In the genomic region with DNA sequence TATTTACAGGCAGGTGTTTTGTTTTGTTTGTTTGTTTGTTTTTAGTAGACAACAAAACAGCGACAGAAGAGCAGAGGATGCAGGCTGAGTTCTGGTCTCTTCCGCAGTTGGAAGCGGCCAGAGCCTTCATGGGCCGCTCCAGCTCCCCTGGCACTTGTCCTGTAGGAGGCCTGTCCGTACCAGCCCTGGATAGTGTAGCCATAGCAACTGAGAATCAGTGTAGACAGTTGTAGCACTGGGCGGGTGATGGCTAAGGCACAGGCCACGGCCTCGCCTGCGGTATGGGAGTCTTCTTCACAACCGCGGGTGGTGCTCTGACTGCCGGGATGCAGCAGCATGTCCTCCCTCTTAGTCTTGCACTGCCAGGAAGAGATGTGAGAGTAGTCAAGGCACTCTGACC, we compare ENCODE assay signal across 16 mouse cellular contexts. TPM values are rescaled to one million over a fixed set of nuclear protein-coding genes. Genes with fewer than 3 reads are reported as not detected.
DNase-seq lines count a peak whose midpoint lies in the region; ATAC-seq and TF ChIP-seq lines count a peak whose summit lies in the region.
"Had no signal": no experiment of that assay in that cellular context is flagged by ENCODE, and none has a peak within 500 bp of the region (broad histone marks: within the 10 kb centered on the region; RNA-seq: fewer than 3 reads in every experiment).

No protein-coding gene starts in this region.

- no peak for DNase-seq in forebrain, postnatal 0 days
- DNase-seq in limb, embryonic 10.5 days (ENCODE audit: low spot score), result no peak
- peak; percentile 40 for DNase-seq in heart, postnatal 4 days
- DNase-seq: gastrocnemius, postnatal 36 days; kidney, adult 18-20 months; kidney, postnatal 4 days; liver had no signal

- TF ChIP-seq CTCF in forebrain, postnatal 0 days (IDR thresholded peaks at IDR 0.05; ENCODE audit: low read depth), result no peak

- H3K4me1 ChIP-seq in forebrain, postnatal 0 days (ENCODE audit: insufficient read depth), result no peaks in the 10 kb centered on the region
- 0 out of 2 replicates have a peak, but pooled peaks cover 2% of the 10 kb centered on the region for H3K4me1 ChIP-seq in forebrain, embryonic 16.5 days (replicated peaks; ENCODE audit: control insufficient read depth, insufficient read depth, low read length)
- peaks cover 25% of the 10 kb centered on the region for H3K4me1 ChIP-seq in heart, embryonic 15.5 days (replicated peaks)
- peaks cover 25% of the 10 kb centered on the region for H3K4me1 ChIP-seq in heart, embryonic 12.5 days (replicated peaks)
- H3K4me1 ChIP-seq in limb, embryonic 15.5 days, result peaks cover 12% of the 10 kb centered on the region
- peaks cover 7% of the 10 kb centered on the region for H3K4me1 ChIP-seq in limb, embryonic 10.5 days

- H3K4me3 ChIP-seq in forebrain, postnatal 0 days (ENCODE audit: low read depth, low read length), result no peak overlapping the region
- no peak overlapping the region for H3K4me3 ChIP-seq in forebrain, embryonic 16.5 days (replicated peaks; ENCODE audit: low read length)
- no peak overlapping the region for H3K4me3 ChIP-seq in heart, embryonic 15.5 days
- H3K4me3 ChIP-seq in heart, embryonic 12.5 days, result no peak overlapping the region
- no peak overlapping the region for H3K4me3 ChIP-seq in limb, embryonic 15.5 days
- no peak overlapping the region for H3K4me3 ChIP-seq in limb, embryonic 10.5 days
- H3K4me3 ChIP-seq: forebrain, embryonic 10.5 days; left cerebral cortex, adult 2 months; liver, embryonic 15.5 days had no signal

- no peaks in the 10 kb centered on the region for H3K9me3 ChIP-seq in forebrain, postnatal 0 days (ENCODE audit: low read length)
- no peaks in the 10 kb centered on the region for H3K9me3 ChIP-seq in forebrain, embryonic 16.5 days (ENCODE audit: control insufficient read depth, low read length)
- no peaks in the 10 kb centered on the region for H3K9me3 ChIP-seq in heart, embryonic 15.5 days (replicated peaks)
- no peaks in the 10 kb centered on the region for H3K9me3 ChIP-seq in heart, embryonic 12.5 days (replicated peaks)
- H3K9me3 ChIP-seq in limb, embryonic 15.5 days, result no peaks in the 10 kb centered on the region
- H3K9me3 ChIP-seq in limb, embryonic 10.5 days (replicated peaks), result no peaks in the 10 kb centered on the region
- H3K9me3 ChIP-seq: forebrain, embryonic 10.5 days; liver, embryonic 15.5 days had no signal

- no peak overlapping the region for H3K27ac ChIP-seq in forebrain, postnatal 0 days (ENCODE audit: low read depth, low read length)
- no peak overlapping the region for H3K27ac ChIP-seq in forebrain, embryonic 16.5 days (ENCODE audit: low read length)
- peak overlapping the region; percentile 64 for H3K27ac ChIP-seq in heart, embryonic 15.5 days
- no peak overlapping the region for H3K27ac ChIP-seq in heart, embryonic 12.5 days (ENCODE audit: poor library complexity, severe bottlenecking)
- no peak overlapping the region for H3K27ac ChIP-seq in limb, embryonic 15.5 days
- H3K27ac ChIP-seq in limb, embryonic 10.5 days, result no peak overlapping the region
- H3K27ac ChIP-seq: forebrain, embryonic 10.5 days; liver, embryonic 15.5 days; macrophage had no signal

- H3K9ac ChIP-seq in forebrain, postnatal 0 days, result no peak overlapping the region
- no peak overlapping the region for H3K9ac ChIP-seq in forebrain, embryonic 16.5 days (replicated peaks; ENCODE audit: low read depth, low read length)
- no peak overlapping the region for H3K9ac ChIP-seq in heart, embryonic 15.5 days
- no peak overlapping the region for H3K9ac ChIP-seq in heart, embryonic 12.5 days
- no peak overlapping the region for H3K9ac ChIP-seq in limb, embryonic 15.5 days
- H3K9ac ChIP-seq: liver, embryonic 15.5 days had no signal

- no peaks in the 10 kb centered on the region for H3K27me3 ChIP-seq in forebrain, postnatal 0 days (ENCODE audit: insufficient read depth, low read length)
- no peaks in the 10 kb centered on the region for H3K27me3 ChIP-seq in forebrain, embryonic 16.5 days (replicated peaks; ENCODE audit: control insufficient read depth, insufficient read depth, low read length)
- H3K27me3 ChIP-seq in heart, embryonic 15.5 days, result no peaks in the 10 kb centered on the region
- no peaks in the 10 kb centered on the region for H3K27me3 ChIP-seq in heart, embryonic 12.5 days (replicated peaks)
- no peaks in the 10 kb centered on the region for H3K27me3 ChIP-seq in limb, embryonic 15.5 days
- no peaks in the 10 kb centered on the region for H3K27me3 ChIP-seq in limb, embryonic 10.5 days (ENCODE audit: low read depth, poor library complexity, severe bottlenecking)
- H3K27me3 ChIP-seq: liver, embryonic 15.5 days had no signal

- H3K4me2 ChIP-seq in forebrain, postnatal 0 days (ENCODE audit: low read depth), result no peak overlapping the region
- H3K4me2 ChIP-seq in forebrain, embryonic 16.5 days (ENCODE audit: low read length), result no peak overlapping the region
- H3K4me2 ChIP-seq in heart, embryonic 15.5 days, result no peak overlapping the region
- H3K4me2 ChIP-seq in heart, embryonic 12.5 days, result no peak overlapping the region
- no peak overlapping the region for H3K4me2 ChIP-seq in limb, embryonic 15.5 days
- H3K4me2 ChIP-seq: liver, embryonic 15.5 days had no signal

- WGBS in forebrain, postnatal 0 days, result 81% methylated on average over 12 of the region's 12 CpGs
- 86% methylated on average over 12 of the region's 12 CpGs for WGBS in forebrain, embryonic 16.5 days
- WGBS in heart, embryonic 15.5 days, result 66% methylated on average over 12 of the region's 12 CpGs
- WGBS in heart, embryonic 12.5 days, result 72% methylated on average over 12 of the region's 12 CpGs
- 93% methylated on average over 12 of the region's 12 CpGs for WGBS in limb, embryonic 15.5 days
- WGBS in limb, embryonic 10.5 days, result 88% methylated on average over 12 of the region's 12 CpGs

- peak; percentile 45; the same call in 1 of the 2 replicates for ATAC-seq in forebrain, postnatal 0 days
- ATAC-seq in forebrain, embryonic 16.5 days, result no peak
- ATAC-seq in heart, embryonic 15.5 days (replicated peaks; ENCODE audit: insufficient number of reproducible peaks, insufficient read depth, low FRiP score, low read depth), result 0 out of 2 replicates have a peak, but pooled peaks have one; percentile 38
- no peak for ATAC-seq in heart, embryonic 12.5 days (ENCODE audit: insufficient number of reproducible peaks, low FRiP score)
- ATAC-seq in limb, embryonic 15.5 days (ENCODE audit: insufficient number of reproducible peaks, low FRiP score, low TSS enrichment, low read depth), result 0 out of 2 replicates have a peak, but pooled peaks have one; percentile 16
- ATAC-seq: lung, postnatal 0 days had no signal

- H3K36me3 ChIP-seq in forebrain, postnatal 0 days (ENCODE audit: insufficient read depth), result no peaks in the 10 kb centered on the region
- no peaks in the 10 kb centered on the region for H3K36me3 ChIP-seq in forebrain, embryonic 16.5 days (ENCODE audit: control insufficient read depth, insufficient read depth)
- no peaks in the 10 kb centered on the region for H3K36me3 ChIP-seq in heart, embryonic 15.5 days
- H3K36me3 ChIP-seq in heart, embryonic 12.5 days, result peaks cover 13% of the 10 kb centered on the region; the same call in 1 of the 2 replicates
- peaks cover 11% of the 10 kb centered on the region for H3K36me3 ChIP-seq in limb, embryonic 15.5 days
- peaks cover 25% of the 10 kb centered on the region for H3K36me3 ChIP-seq in limb, embryonic 10.5 days
- H3K36me3 ChIP-seq: liver, embryonic 15.5 days had no signal

RNA-seq across cellular contexts. Expression of a gene that starts 32.3 kb away (rescaled TPM):
- total RNA-seq in forebrain, postnatal 0 days (2014; rRNA removed), result 171 and 191 TPM in 2 replicates
- 147 and 169 TPM in 2 replicates for polyA plus RNA-seq in forebrain, postnatal 0 days (2015; fragmentation: Nextera tagmentation; extraction: Ambion mirVana)
- polyA plus RNA-seq in forebrain, embryonic 16.5 days (2015; fragmentation: Nextera tagmentation; extraction: Ambion mirVana), result 139 and 145 TPM in 2 replicates
- polyA plus RNA-seq in heart, embryonic 15.5 days (2015; fragmentation: Nextera tagmentation; extraction: Ambion mirVana), result 117 and 124 TPM in 2 replicates
- 142 and 147 TPM in 2 replicates for polyA plus RNA-seq in heart, embryonic 12.5 days (2016; fragmentation: Nextera tagmentation; extraction: Ambion mirVana)
- polyA plus RNA-seq in limb, embryonic 15.5 days (2015; fragmentation: Nextera tagmentation; extraction: Ambion mirVana), result 141 and 142 TPM in 2 replicates
- 136 and 148 TPM in 2 replicates for polyA plus RNA-seq in limb, embryonic 10.5 days (2016; fragmentation: Nextera tagmentation; extraction: Ambion mirVana)
- 100 to 1,000 TPM; 126 to 128 TPM for total RNA-seq in heart, postnatal 4 days (2021)

Comparison
In these comparisons a context has a peak if more than half of its experiments do, and no peak if none do; other contexts are left out.
1. ATAC-seq: peak in forebrain, postnatal 0 days (single experiment), heart, embryonic 15.5 days (single experiment) and limb, embryonic 15.5 days (single experiment); none in forebrain, embryonic 16.5 days (single experiment) and heart, embryonic 12.5 days (single experiment).